In the genomic region with DNA sequence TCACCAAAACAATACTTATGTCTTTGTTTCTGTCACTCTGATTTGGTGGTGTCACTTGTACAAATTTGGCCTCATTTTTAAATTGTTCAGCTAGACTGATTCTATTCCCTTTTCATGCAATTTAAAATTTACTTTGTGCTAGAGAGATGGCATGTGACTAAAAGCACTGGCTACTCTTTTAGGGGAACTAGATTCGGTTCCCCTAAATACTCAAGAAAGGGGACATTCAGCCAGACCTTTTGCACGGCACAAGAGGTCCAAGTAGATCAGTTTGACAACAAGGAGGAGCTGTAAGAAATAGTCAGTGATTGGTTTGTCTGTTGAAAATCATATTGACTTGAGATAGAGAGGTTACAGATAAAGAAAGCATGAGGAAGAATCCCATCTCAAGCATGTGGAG, we compare ENCODE assay signal across 23 mouse cellular contexts. TPM values are rescaled to one million over a fixed set of nuclear protein-coding genes. Genes with fewer than 3 reads are reported as not detected.
DNase-seq lines count a peak whose midpoint lies in the region; ATAC-seq and TF ChIP-seq lines count a peak whose summit lies in the region.
"Had no signal": no experiment of that assay in that cellular context is flagged by ENCODE, and none has a peak within 500 bp of the region (broad histone marks: within the 10 kb centered on the region; RNA-seq: fewer than 3 reads in every experiment).

No protein-coding gene starts in this region.

- ATAC-seq in common myeloid progenitor, adult 5-6 weeks (replicated peaks; ENCODE audit: low read depth, poor library complexity, severe bottlenecking): 0 out of 2 replicates have a peak, but pooled peaks have one; percentile 39
- peak; percentile 40; the same call in 1 of the 2 replicates for ATAC-seq in megakaryocyte, adult 5-6 weeks (ENCODE audit: poor library complexity, severe bottlenecking)
- no peak for ATAC-seq in hindbrain, postnatal 0 days
- ATAC-seq: forebrain, embryonic 15.5 days; forebrain, postnatal 0 days had no signal

- no peak overlapping the region for H3K4me2 ChIP-seq in hindbrain, postnatal 0 days (ENCODE audit: low read depth, low read length)
- H3K4me2 ChIP-seq: embryonic facial prominence, embryonic 12.5 days; forebrain, embryonic 12.5 days; forebrain, embryonic 15.5 days had no signal

- no peaks in the 10 kb centered on the region for H3K36me3 ChIP-seq in forebrain, embryonic 10.5 days (replicated peaks)
- no peaks in the 10 kb centered on the region for H3K36me3 ChIP-seq in hindbrain, postnatal 0 days (ENCODE audit: insufficient read depth, low read length)
- H3K36me3 ChIP-seq: embryonic facial prominence, embryonic 10.5 days; embryonic facial prominence, embryonic 12.5 days; forebrain, embryonic 12.5 days; forebrain, embryonic 15.5 days had no signal

- TF ChIP-seq CTCF in hindbrain, postnatal 0 days (IDR thresholded peaks at IDR 0.05; ENCODE audit: low read depth): no peak

- no peak overlapping the region for H3K27ac ChIP-seq in forebrain, embryonic 10.5 days
- H3K27ac ChIP-seq in hindbrain, postnatal 0 days: no peak overlapping the region
- H3K27ac ChIP-seq: embryonic facial prominence, embryonic 10.5 days; embryonic facial prominence, embryonic 12.5 days; forebrain, embryonic 12.5 days; forebrain, embryonic 15.5 days had no signal

- peaks cover 14% of the 10 kb centered on the region for H3K4me1 ChIP-seq in forebrain, embryonic 10.5 days
- no peaks in the 10 kb centered on the region for H3K4me1 ChIP-seq in hindbrain, postnatal 0 days (ENCODE audit: insufficient read depth, low read length)
- H3K4me1 ChIP-seq: embryonic facial prominence, embryonic 12.5 days; forebrain, embryonic 12.5 days; forebrain, embryonic 15.5 days had no signal

- DNase-seq in heart, adult 11 months: peak; percentile 50
- no peak for DNase-seq in heart, adult 9 months (ENCODE audit: low spot score in 2 of 2)
- DNase-seq in forebrain, embryonic 10.5 days (ENCODE audit: extremely low spot score, low spot score): no peak
- DNase-seq in hindbrain, postnatal 0 days (ENCODE audit: low spot score): no peak
- DNase-seq: adrenal gland, adult 2 months; adrenal gland, postnatal 10 days; adrenal gland, postnatal 25 days; cerebellum, adult 11-12 months; cerebellum, adult 2 months; cerebellum, adult 9-11 months; cerebellum, postnatal 14 days; cerebellum, postnatal 36 days; forebrain, postnatal 0 days had no signal

- no peaks in the 10 kb centered on the region for H3K9me3 ChIP-seq in forebrain, embryonic 10.5 days
- H3K9me3 ChIP-seq in hindbrain, postnatal 0 days (ENCODE audit: low read length): no peaks in the 10 kb centered on the region
- H3K9me3 ChIP-seq: embryonic facial prominence, embryonic 10.5 days; embryonic facial prominence, embryonic 12.5 days; forebrain, embryonic 12.5 days; forebrain, embryonic 15.5 days had no signal

- H3K27me3 ChIP-seq in forebrain, embryonic 10.5 days (ENCODE audit: poor library complexity, severe bottlenecking): peaks cover 3% of the 10 kb centered on the region; the same call in 1 of the 2 replicates
- H3K27me3 ChIP-seq in hindbrain, postnatal 0 days (ENCODE audit: insufficient read depth, low read length): no peaks in the 10 kb centered on the region
- H3K27me3 ChIP-seq: embryonic facial prominence, embryonic 12.5 days; forebrain, embryonic 12.5 days; forebrain, embryonic 15.5 days had no signal

- no peak overlapping the region for H3K4me3 ChIP-seq in forebrain, embryonic 10.5 days
- H3K4me3 ChIP-seq in hindbrain, postnatal 0 days (ENCODE audit: low read length): no peak overlapping the region
- H3K4me3 ChIP-seq: embryonic facial prominence, embryonic 10.5 days; embryonic facial prominence, embryonic 12.5 days; forebrain, embryonic 12.5 days; forebrain, embryonic 15.5 days had no signal

- H3K9ac ChIP-seq in hindbrain, postnatal 0 days (replicated peaks; ENCODE audit: low read length): no peak overlapping the region
- H3K9ac ChIP-seq: embryonic facial prominence, embryonic 12.5 days; forebrain, embryonic 12.5 days; forebrain, embryonic 15.5 days; forebrain, postnatal 0 days had no signal

- 87% methylated on average over 2 of the region's 2 CpGs for WGBS in forebrain, embryonic 10.5 days
- WGBS in hindbrain, postnatal 0 days: 93% methylated on average over 2 of the region's 2 CpGs

RNA-seq across cellular contexts. Expression of a gene that starts 44.3 kb away (rescaled TPM):
- total RNA-seq in common myeloid progenitor, adult 5-6 weeks (2017): 11.3 and 20.6 TPM in 2 replicates
- 104 and 108 TPM in 2 replicates for total RNA-seq in megakaryocyte, adult 5-6 weeks (2015)
- 132 and 137 TPM in 2 replicates for total RNA-seq in megakaryocyte, adult 5-6 weeks (2017)
- polyA plus RNA-seq in forebrain, embryonic 10.5 days (2016; fragmentation: Nextera tagmentation; extraction: Ambion mirVana): 0.10 TPM in 1 of 2 replicates, not detected in the other
- total RNA-seq in hindbrain, postnatal 0 days (2014; rRNA removed): not detected in 2 replicates
- polyA plus RNA-seq in hindbrain, postnatal 0 days (2015; fragmentation: Nextera tagmentation; extraction: Ambion mirVana): 0.24 and 0.40 TPM in 2 replicates
- total RNA-seq: adrenal gland, postnatal 25 days; adrenal gland, postnatal 4 days; ES-E14 had no signal
- polyA plus RNA-seq: adrenal gland, adult 2 months; C2C12; cerebellum, adult 2 months; cortical plate, adult 2 months; embryonic facial prominence, embryonic 10.5 days; forebrain, embryonic 12.5 days had no signal

Comparison
In these comparisons a context has a peak if more than half of its experiments do, and no peak if none do; other contexts are left out.
1. RNA of a gene that starts 44.3 kb away (total RNA-seq): 104 to 137 TPM in megakaryocyte, adult 5-6 weeks and 11.3 to 20.6 TPM in common myeloid progenitor, adult 5-6 weeks; not detected in hindbrain, postnatal 0 days; every median in the first group is over 10 times any median in the second.